7 mouse cellular contexts compared by ENCODE assay signal in genomic region chr7:36698589-36698946, GRCm38 (mm10). TPM values are rescaled to one million over a fixed set of nuclear protein-coding genes. Genes with fewer than 3 reads are reported as not detected.
DNase-seq lines count a peak whose midpoint lies in the region; ATAC-seq lines count a peak whose summit lies in the region.

No protein-coding gene starts in this region.

- H3K4me3 ChIP-seq in lung, embryonic 15.5 days: peak overlapping the region; percentile 81
- H3K4me3 ChIP-seq in forebrain, embryonic 11.5 days (ENCODE audit: low read depth, low read length): peak overlapping the region; percentile 79
- peak overlapping the region; percentile 81 for H3K4me3 ChIP-seq in intestine, embryonic 16.5 days (ENCODE audit: low read length)
- H3K4me3 ChIP-seq in neural tube, embryonic 15.5 days (replicated peaks): peak overlapping the region; percentile 85

- H3K36me3 ChIP-seq in lung, embryonic 15.5 days: no peaks in the 10 kb centered on the region
- H3K36me3 ChIP-seq in forebrain, embryonic 11.5 days (ENCODE audit: control insufficient read depth, insufficient read depth, low read length): no peaks in the 10 kb centered on the region
- H3K36me3 ChIP-seq in intestine, embryonic 16.5 days (ENCODE audit: control insufficient read depth, insufficient read depth, low read length): no peaks in the 10 kb centered on the region
- H3K36me3 ChIP-seq in neural tube, embryonic 15.5 days: no peaks in the 10 kb centered on the region

- no peak for ATAC-seq in lung, embryonic 15.5 days (ENCODE audit: borderline replicate concordance, extremely low read depth, low FRiP score, low TSS enrichment)
- ATAC-seq in forebrain, embryonic 11.5 days (replicated peaks; ENCODE audit: low FRiP score): no peak
- no peak for ATAC-seq in intestine, embryonic 16.5 days
- no peak for ATAC-seq in neural tube, embryonic 15.5 days (ENCODE audit: low FRiP score)

- H3K4me2 ChIP-seq in lung, embryonic 15.5 days: peak overlapping the region; percentile 95
- peak overlapping the region; percentile 99 for H3K4me2 ChIP-seq in forebrain, embryonic 11.5 days (ENCODE audit: low read depth, low read length, severe bottlenecking)
- peak overlapping the region; percentile 96 for H3K4me2 ChIP-seq in intestine, embryonic 16.5 days (ENCODE audit: low read depth, low read length)
- peak overlapping the region; percentile 96 for H3K4me2 ChIP-seq in neural tube, embryonic 15.5 days

- peaks cover 28% of the 10 kb centered on the region for H3K27me3 ChIP-seq in lung, embryonic 15.5 days
- H3K27me3 ChIP-seq in forebrain, embryonic 11.5 days (ENCODE audit: control insufficient read depth, insufficient read depth, low read length): peaks cover 21% of the 10 kb centered on the region
- peaks cover 10% of the 10 kb centered on the region for H3K27me3 ChIP-seq in intestine, embryonic 16.5 days (replicated peaks; ENCODE audit: control insufficient read depth, insufficient read depth, low read length)
- peaks cover 2% of the 10 kb centered on the region; the same call in 1 of the 2 replicates for H3K27me3 ChIP-seq in neural tube, embryonic 15.5 days (replicated peaks)

- H3K9me3 ChIP-seq in lung, embryonic 15.5 days: no peaks in the 10 kb centered on the region
- no peaks in the 10 kb centered on the region for H3K9me3 ChIP-seq in forebrain, embryonic 11.5 days (ENCODE audit: control insufficient read depth, low read length)
- no peaks in the 10 kb centered on the region for H3K9me3 ChIP-seq in intestine, embryonic 16.5 days (ENCODE audit: control insufficient read depth, low read length)
- no peaks in the 10 kb centered on the region for H3K9me3 ChIP-seq in neural tube, embryonic 15.5 days (replicated peaks)

- H3K27ac ChIP-seq in lung, embryonic 15.5 days: peak overlapping the region; percentile 97
- peak overlapping the region; percentile 53 for H3K27ac ChIP-seq in forebrain, embryonic 11.5 days (ENCODE audit: low read depth, low read length)
- H3K27ac ChIP-seq in intestine, embryonic 16.5 days (ENCODE audit: low read length): peak overlapping the region; percentile 91
- peak overlapping the region; percentile 96 for H3K27ac ChIP-seq in neural tube, embryonic 15.5 days (replicated peaks)

- DNase-seq in lung, postnatal 25 days (ENCODE audit: low spot score): no peak
- DNase-seq in forebrain, embryonic 11.5 days (ENCODE audit: low spot score): no peak
- DNase-seq in urinary bladder, postnatal 10 days (ENCODE audit: low spot score): no peak
- DNase-seq in adrenal gland, postnatal 14 days: no peak

- under 1% methylated on average over 16 of the region's 16 CpGs for WGBS in lung, embryonic 15.5 days
- 0% methylated on average over 16 of the region's 16 CpGs for WGBS in forebrain, embryonic 11.5 days
- 2% methylated on average over 16 of the region's 16 CpGs for WGBS in intestine, embryonic 16.5 days
- 0% methylated on average over 16 of the region's 16 CpGs for WGBS in neural tube, embryonic 15.5 days

- peaks cover 29% of the 10 kb centered on the region for H3K4me1 ChIP-seq in lung, embryonic 15.5 days
- peaks cover 12% of the 10 kb centered on the region; the same call in 1 of the 2 replicates for H3K4me1 ChIP-seq in forebrain, embryonic 11.5 days (replicated peaks; ENCODE audit: control insufficient read depth, insufficient read depth, low read length)
- H3K4me1 ChIP-seq in intestine, embryonic 16.5 days (ENCODE audit: control insufficient read depth, insufficient read depth, low read length): peaks cover 19% of the 10 kb centered on the region
- H3K4me1 ChIP-seq in neural tube, embryonic 15.5 days: peaks cover 53% of the 10 kb centered on the region

- H3K9ac ChIP-seq in lung, embryonic 15.5 days: peak overlapping the region; percentile 79
- peak overlapping the region; percentile 77 for H3K9ac ChIP-seq in forebrain, embryonic 11.5 days (ENCODE audit: low read length)
- peak overlapping the region; percentile 81 for H3K9ac ChIP-seq in intestine, embryonic 16.5 days (ENCODE audit: low read depth, low read length)
- peak overlapping the region; percentile 84 for H3K9ac ChIP-seq in neural tube, embryonic 15.5 days (replicated peaks)

RNA-seq across cellular contexts. Expression of gene Tshz3, which starts 0.7 kb away (rescaled TPM):
- 10.0 and 10.9 TPM in 2 replicates for polyA plus RNA-seq in lung, embryonic 15.5 days (2015; fragmentation: Nextera tagmentation; extraction: Ambion mirVana)
- 9.3 and 10.0 TPM in 2 replicates for polyA plus RNA-seq in forebrain, embryonic 11.5 days (2014; fragmentation: Nextera tagmentation; extraction: Ambion mirVana)
- polyA plus RNA-seq in intestine, embryonic 16.5 days (2015; fragmentation: Nextera tagmentation; extraction: Ambion mirVana): 9.7 and 10.4 TPM in 2 replicates
- polyA plus RNA-seq in neural tube, embryonic 15.5 days (2015; fragmentation: Nextera tagmentation; extraction: Ambion mirVana): 56.8 and 62.7 TPM in 2 replicates
- total RNA-seq in adrenal gland, postnatal 14 days (2021): 5.3 and 5.8 TPM in 2 replicates
